Mouse (Mus musculus) left cerebral cortex, postnatal 14 days (tissue): ENCODE results near the gene Cmss1. TPM values are rescaled to one million over a fixed set of nuclear protein-coding genes. Genes with fewer than 3 reads are reported as not detected.

Experiments used
- DNase-seq, 2 experiments: peaks; one replicate each; pipeline ENCODE4 v3.0.0; 2021 to 2022; ENCODE audit warnings: low spot score in 2 of 2, mixed read lengths in 1 of 2
- intact Hi-C: fragments of 180-260 bp; cut with DNase I; formaldehyde crosslinking; loops from one replicate; pipeline ENCODE4 v1.15.1; 2025
- total RNA-seq, 2 experiments: library from RNA; stranded (reverse); gene quantifications; 2 replicates each; pipeline ENCODE4 v1.2.3; 2021

The Cmss1 gene
- total RNA-seq, 2 experiments from 2014 or later = 14.2 to 17.0 TPM

DNA sequence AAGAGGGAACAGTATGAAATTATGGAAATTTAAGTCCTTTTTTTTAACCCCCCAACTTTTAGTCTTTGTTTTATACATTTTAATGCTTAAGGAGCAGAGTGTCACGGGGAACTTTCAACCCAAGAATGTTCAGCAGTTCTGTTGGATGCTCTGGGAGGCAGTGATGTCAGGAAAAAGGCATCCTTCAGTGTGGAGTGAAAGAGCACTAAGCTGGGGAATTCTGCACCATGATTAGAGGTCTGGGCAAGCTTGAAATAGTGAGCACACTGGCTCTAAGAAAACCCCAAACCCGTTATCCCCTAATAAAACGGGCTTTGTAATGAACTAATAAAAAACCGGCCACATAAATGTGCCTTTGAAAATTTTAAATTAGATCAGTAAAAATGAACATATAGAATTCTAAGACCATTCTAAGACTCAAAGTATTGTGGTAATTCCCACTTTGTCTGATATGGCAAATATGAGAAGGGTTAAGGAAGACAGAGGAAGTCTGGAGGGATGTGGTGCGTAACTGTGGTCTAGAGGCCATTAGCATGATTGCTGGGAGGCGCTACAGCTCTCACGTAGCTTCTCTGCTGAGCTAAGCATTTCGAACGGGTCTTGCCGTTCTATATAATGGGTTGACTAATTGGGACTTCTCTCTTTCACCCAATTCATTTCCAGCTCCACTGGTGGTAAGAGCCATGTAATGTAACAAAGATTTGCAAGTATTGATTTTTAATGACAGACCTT lies 165.8 kb downstream of the Cmss1 start:
- no peak for DNase-seq

DNA sequence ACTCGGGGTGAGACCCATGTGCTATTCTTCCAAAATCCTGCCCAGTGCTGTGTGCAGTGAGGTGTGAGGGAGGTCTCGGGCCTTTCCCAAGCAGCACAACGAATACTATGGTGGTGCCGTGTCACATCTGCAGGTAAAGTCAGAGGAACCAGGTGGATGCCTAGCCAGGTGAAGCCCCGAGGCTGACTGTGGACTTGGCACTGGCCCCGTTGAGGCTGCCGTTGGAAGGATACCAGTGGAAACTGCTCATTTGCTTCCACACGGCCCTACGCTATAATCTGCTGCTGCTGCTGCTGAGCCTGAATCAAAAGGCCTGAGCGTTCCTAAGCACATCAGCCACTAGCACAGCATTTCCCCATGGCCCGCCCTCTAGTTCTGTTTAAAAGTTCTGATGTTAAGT lies 167.5 kb downstream of the Cmss1 start:
- intact Hi-C loops = no loop called here
- DNase-seq = no peak

More for the DNA sequence above, 165.8 kb downstream of the Cmss1 start:
- intact Hi-C loops = no loop called here

DNA sequence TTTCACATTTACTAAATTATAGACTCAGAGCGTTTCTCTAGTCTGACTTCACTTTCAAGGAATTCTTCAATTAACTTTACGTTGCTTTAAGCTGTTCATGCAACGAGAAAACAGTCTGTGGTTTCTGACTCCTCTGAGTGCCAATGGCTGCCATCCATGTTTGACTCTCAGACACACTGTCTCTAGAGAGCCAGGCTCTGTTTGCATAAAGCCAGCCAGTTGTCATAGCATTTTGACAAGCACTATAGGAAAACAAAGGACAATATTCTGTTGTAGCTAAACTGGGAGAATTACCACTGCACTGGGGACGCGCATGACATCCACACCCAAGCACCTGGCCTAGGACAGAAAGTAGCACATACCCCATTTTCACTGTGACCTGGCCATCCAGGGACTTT lies 168.4 kb downstream of the Cmss1 start:
- no peak for DNase-seq
- intact Hi-C loops = no loop called here

DNA sequence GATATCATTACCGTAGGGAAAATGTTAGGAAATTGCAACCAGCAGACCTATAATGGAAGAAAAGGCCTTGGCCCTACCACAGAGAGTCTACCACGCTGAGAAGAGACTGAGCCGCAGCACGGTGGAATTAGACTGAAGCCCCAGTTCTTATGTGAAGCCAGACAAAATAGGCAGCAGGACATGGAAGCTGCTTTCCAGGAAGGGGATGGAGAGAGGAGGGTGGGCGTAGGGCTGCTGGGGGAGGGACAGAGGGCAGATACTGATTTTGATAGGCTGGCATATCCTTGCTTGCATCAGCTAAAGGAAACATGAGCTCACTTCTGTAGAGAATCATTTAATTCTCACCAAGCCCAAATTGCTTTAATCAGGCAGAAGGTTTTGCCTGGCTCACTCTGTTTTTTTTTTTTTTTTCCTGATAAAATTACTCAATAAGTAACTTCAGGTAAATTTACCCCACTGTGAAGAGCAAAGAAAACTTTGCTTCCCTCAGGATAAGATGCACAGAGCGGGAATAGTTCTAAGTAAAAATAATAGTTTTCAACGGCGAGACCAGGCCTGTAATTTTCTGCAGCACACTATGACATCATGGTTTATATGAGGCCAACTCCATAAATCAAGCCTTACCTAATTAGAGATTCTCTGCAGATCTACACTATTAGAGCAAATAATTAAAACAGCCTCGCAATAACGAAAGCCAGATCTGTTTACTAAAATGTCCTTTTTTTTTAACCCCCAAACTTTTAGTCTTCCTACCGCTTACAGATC lies 169.0 kb downstream of the Cmss1 start:
- intact Hi-C loops = no loop called here
- DNase-seq = no peak

DNA sequence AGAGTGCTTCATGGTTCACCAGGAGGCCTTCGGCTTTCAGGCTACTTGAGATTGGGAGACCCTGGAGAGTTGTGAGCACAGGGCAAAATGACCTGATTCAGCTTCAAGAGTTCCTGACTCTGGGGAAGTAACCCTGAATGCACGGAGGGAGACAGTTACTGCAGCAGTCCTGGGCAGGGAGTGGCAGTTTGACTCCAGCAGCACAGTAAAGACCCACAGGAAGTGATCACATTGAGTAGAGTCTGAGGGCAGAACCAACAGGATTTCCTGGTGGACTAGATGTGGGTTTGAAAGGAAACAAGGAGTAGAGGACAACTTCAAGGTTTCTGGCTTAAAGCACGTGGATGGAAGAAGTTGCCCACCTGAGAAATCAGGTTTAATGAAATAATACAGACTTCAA lies 172.0 kb downstream of the Cmss1 start:
- DNase-seq = no peak
- intact Hi-C loops = no loop called here

DNA sequence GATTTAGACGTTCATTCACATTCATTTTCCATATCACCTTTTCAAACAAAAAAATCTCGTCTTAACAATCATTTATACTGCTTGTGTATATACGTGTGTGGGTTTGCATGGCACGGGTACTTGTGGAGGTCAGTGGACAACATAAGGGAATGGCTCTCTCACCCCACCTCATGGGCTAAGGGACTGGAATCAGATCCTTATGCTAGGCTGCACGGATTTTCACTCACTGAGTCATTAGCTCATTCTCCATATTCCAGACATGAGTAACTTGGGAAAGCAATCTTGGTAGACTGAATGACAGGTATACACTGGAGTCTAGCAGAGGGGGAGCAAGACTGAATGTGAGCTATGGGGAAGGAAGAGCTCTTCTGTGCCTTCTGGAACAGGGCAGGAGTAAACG lies 173.0 kb downstream of the Cmss1 start:
- DNase-seq = no peak
- intact Hi-C loops = no loop called here

DNA sequence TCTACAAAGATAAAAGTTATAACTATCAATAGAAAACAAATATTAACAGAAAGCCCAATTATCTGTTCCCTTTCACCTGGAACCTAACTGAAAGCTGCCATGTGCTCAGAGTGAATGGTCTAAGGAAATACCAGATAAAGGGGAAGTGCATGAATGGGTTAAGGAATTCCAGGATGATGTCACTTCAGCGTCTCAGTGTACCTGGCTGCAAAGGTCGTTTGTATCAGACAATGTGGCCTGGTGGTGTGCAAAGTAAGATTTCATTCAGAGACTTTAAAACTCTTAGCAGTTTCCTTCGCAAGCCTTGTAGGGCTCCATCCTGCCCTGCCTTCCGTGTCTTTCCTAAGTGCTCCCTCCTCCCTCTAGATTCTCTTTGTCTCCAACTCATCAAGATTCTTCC lies 173.5 kb downstream of the Cmss1 start:
- intact Hi-C loops = no loop called here
- DNase-seq = no peak

DNA sequence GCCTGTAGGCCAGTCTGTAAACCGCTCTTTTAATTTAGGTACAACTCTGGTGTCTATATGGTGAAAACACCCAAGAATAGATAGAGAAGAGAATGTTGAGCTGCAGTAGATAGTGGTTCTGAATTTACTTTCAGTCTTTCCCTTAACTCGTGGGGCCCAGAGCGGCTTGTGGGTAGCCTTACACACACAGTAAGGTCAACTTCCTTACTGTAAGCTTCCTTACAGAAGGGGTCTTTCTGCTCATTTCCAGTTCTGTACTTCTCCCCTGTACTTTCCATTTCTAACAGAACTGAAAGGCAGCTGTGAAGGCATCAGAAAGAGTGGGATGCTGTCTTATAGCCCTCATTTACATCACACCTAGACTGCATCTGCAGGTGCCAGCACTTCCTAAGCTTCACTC lies 175.4 kb downstream of the Cmss1 start:
- no peak for DNase-seq
- intact Hi-C loops = no loop called here

DNA sequence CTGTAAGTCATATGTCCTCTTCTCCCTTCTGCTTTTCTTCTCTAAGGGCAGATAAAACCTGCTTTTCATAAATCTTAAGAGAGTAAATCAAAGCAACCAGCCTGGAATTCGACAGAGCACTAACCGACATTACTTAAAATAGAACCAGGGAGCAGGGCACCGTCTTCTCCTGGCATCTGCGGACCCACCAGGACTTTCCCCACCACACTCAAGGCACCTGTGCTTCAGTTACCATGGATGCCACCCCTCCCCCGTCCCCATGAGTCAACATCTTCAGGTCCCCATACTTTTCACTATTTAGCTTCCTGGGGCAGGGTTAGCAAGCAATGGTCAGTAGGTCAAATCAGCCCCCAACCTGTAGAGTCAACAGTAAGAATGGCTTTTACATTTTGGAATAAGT lies 177.7 kb downstream of the Cmss1 start:
- intact Hi-C loops = no loop called here
- DNase-seq = no peak

DNA sequence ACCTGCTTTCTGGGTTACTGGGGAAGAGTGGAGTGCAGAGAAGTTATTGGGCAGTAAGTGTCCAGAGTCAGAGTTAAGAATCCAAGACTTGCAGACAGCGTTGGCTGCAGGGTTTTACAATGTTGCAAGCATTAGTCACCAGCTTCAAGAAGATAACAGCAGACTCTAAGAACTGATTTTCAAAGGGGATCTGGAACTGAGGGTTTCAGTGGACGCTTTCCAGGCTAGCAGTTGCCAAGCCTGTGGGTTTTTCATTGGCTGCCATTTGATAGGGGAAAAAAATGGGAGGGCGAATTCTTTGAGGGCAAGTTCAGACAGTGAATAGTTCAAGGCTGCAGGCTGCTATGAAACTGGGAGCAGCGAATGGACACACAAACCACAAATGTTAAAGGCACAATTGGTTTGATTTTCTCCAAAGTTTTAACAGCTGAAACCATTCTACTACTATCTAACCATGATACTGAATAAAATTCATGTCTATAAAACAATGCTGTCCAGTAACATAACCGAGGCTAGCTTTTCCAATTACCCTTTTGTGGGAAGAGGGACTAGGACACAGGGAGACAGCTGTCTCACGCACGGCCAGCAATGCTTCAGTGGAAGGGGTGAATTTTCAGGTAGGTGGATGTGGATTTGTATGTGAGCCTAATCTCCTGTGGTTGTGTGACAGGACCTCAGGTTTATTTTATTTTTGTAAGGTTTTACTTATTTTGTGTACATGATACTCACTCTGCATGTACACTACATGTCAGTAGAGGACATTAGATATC lies 179.0 kb downstream of the Cmss1 start:
- no peak for DNase-seq
- intact Hi-C loops = no loop called here

DNA sequence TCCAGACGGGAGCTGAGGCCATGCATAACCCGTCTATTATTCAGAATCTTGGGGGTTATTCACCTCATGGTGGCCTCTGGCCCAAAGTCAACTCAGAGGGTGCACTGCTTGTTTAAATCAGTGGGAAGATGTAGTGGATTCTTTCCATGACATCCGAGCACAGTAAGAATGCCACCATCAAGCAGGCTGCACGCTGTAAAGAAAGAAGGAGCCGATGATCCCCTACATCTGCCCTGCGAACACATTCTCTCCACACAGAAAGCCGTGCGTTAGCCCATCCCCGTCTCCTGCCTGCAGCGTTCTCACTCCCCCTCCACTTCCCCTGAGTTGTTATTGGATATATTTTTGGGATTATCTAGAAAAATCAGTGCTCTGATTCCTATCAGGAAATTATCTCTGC lies 180.0 kb downstream of the Cmss1 start:
- DNase-seq = no peak
- intact Hi-C loops = no loop called here

DNA sequence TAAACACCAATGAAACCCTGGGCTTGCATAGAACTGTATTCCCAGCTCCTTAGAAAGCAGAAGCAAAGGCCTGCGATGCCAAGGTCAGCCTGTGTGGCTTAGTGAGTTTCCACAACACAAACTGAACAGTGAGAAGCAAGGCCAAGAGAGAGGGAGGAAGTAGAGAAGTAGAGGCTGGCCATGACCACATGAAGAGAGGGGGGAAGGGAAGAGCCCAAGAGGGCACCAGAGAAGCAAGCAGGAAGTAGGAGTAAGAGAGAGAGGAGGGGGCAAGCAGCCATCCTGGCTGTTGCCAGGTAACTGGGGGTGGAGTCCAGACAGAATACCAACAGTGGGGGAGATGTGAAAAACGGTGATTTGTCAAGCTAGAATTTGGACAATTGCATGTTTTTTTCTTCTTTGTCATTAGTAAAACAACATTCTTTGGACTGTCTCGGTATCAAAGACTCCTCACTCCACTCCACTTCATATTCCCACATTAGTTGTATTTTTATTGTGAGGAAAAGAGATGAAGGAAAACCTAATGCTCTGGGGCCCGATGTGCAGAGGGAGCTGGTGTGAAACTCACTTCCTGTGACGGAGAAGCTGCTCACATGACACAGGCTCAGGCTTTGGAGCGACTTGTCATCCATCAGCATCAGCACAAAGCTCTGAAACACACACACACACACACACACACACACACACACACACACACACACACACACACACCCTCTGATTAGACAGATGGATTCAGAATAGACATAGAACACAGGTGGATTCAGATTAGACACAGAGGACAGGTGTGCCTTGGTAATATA lies 183.5 kb downstream of the Cmss1 start:
- intact Hi-C loops = no loop called here
- no peak for DNase-seq

DNA sequence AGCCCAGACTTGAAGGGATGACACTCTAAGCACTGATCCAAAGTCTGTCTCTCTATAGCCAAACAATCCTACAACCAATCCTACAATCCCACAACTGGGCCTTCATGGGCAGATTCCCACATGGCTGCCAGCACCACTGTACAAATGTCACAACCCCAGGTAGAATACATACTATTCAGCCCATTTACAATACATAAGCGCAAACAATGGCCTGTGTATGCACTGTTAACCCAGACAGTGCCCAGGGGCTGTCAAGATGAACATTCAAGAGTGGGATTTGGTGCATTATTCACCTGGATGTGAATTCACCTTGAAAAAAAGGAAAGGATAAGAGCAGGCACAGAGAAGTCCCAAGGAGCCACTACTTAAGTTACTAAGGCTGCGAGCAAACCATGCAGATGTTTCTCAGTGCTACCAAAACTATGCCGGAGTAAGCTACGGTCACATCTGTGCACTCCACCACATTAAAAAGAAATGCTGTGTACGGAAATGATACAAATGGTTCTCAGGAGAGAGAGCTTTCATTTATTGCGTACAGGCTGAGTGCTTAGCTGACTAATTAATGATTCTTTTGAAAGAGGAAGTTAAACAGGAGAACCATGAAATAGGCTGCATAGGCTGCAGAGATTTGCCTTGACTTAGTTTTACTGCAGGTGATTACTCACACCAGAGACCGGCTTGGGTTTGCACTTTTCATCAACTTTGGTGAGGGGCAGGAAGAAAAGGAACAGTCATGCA lies 184.8 kb downstream of the Cmss1 start:
- intact Hi-C loops = no loop called here
- DNase-seq = no peak

DNA sequence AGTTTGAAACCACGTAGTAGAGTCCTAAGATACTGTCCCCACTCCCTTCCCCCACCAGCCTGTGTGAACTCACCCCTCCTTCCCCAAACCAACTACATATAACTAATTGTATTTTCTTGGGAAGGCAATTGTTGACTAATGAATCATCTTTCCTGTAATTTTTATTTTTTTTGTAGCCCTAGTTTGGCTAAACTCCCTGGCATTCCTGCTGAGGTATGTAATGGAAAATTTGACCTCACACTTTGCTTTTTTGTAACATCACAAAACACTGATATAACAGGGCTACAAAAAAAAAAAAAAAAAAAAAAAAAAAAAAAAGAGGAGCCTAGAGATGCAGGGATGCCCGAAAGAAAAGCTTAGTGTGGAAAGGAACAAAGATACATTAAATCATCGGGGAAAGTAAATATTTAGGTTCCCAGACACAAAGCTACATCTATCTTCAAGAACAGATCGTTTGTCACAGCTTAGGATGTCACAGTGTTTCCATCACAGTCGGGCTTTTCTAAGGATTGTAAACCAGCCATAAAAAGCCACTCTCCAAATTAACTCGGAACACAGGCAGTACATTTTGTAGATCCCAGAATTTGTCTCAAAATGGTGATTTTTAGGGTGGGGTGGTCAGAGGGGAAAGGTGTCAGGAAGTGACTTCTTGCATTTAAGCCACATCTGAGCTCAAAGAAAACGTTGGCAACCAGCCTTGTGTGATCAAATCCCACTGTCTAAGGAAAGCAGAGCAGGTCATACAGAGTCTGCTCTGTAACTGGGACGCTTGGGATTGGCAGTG lies 185.7 kb downstream of the Cmss1 start:
- intact Hi-C loops = no loop called here
- DNase-seq = no peak

DNA sequence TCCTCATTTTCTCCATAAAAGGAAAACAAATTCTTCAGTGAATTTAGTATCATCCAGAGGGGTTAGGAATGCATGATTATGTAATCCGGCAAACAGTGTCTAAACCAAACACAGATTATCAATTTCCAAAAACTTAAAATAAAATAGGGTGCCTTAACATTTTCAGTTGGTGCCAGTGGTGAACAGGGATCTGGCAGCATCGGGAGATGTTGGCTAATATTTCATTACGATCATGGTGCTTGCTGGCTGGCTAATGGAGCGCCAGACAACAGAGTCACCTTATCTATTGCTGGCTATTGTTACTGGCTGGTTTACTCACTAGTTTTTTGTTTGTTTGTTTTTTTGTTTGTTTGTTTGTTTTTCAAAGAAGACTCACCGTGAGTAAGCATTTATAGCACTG lies 186.8 kb downstream of the Cmss1 start:
- no peak for DNase-seq
- intact Hi-C loops = no loop called here

DNA sequence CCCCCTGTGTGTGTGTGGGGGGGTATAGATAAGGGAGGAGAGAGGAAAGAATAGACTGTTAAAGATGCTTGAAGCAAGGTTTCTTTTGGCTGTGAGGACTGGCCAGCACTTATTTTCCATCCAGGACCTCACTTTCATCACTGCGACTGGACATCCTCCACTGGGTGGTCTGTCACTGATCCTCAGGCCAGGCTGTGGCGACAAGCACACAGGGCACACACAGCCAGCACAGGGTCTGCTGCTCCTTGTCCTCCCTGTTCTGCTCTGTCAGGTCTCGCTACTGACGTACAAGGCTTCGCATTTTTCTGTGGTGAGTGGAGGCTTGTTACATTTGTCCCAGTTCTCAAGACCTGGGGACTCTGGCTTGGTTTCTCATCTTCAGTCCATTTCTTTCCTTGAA lies 187.3 kb downstream of the Cmss1 start:
- no peak for DNase-seq
- intact Hi-C loops = no loop called here

DNA sequence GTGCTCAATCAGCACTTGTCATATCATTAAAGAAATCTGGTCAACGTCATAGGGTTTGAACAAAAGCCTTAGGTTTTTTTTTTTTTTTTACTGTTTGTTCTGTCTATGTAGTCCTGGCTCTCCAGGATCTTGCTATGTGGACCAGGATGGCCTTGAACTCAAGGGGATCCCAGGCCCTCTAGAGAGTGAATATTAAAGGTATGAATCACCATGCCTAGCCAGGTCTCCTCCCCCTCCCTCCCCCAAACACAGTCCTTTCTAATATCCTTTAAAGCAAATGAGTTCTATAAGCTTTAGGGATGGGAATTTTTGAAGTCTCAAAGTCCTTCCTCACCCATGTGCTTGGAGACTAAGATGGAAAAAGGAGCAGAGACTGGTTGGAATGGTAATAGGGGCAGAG lies 188.7 kb downstream of the Cmss1 start:
- intact Hi-C loops = no loop called here
- no peak for DNase-seq

DNA sequence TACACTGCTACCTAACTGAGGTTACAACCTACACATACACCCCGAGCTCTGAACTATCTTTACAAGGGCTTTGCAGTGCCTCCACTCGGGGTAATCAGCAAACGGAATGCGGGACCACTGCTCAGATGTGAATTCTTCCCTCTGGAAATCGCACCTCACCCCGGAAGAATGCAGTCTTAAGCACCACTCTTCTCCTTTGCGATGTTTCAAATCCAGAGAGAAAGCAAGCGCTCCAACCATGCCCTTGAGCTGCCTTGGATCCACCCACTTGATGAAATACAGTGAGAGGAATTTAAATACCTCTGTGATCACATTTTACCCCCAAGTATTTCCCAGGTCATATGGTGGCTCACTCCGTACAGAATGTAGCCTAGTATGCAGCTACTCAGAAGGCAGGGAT lies 189.6 kb downstream of the Cmss1 start:
- intact Hi-C loops = no loop called here
- DNase-seq = no peak
